Mouse (Mus musculus) layer of hippocampus, postnatal 25 days (tissue): Measurements from ENCODE around the gene Tsga13. TPM values are rescaled to one million over a fixed set of nuclear protein-coding genes. Genes with fewer than 3 reads are reported as not detected.

ENCODE experiments used
- DNase-seq, 2 experiments: peaks; one replicate each; pipeline ENCODE4 v3.0.0; 2022; ENCODE audit warnings: mixed read lengths in 2 of 2, low spot score in 1 of 2; ENCODE audit errors: extremely low spot score in 1 of 2
- total RNA-seq, 2 experiments: library from RNA; stranded (reverse); gene quantifications; 2 replicates each; pipeline ENCODE4 v1.2.3; 2021

Gene Tsga13
- total RNA-seq: not detected

GRCm38 (mm10) chr6:30915473-30915872 is at the start of gene Tsga13:
Tsga13 (minus strand) TSS chr6:30915573.
- no peak for DNase-seq

- DNase-seq: no peak
Measured at GRCm38 (mm10) chr6:30958736-30959540, 43.6 kb upstream of the Tsga13 start, which contains the start of gene Klf14. Klf14 (minus strand) TSS chr6:30959078.

GRCm38 (mm10) chr6:30957784-30958735 is 42.7 kb upstream of the Tsga13 start:
- peak in 1 of 2 experiments; percentile 71 for DNase-seq

DNA sequence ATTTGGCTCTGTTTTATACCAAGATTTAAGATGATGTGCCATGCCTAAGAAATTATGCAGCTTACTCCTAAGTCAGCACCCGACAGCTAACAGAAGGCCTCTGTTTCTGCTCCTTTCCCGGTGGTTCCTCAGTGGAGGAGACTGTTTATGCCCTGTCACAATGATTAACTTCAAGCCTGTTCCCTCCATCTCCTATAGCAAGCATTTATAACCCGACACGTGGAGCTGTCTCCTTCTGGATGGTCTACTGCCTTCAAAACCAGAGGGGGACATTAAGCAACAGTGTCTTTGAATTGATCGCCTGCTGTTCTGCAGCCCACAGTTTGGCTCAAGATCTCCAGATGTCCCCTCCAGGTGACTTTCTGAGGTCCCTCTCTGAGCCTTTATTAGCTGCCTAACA is 23.9 kb upstream of the Tsga13 start:
- no peak for DNase-seq

DNA sequence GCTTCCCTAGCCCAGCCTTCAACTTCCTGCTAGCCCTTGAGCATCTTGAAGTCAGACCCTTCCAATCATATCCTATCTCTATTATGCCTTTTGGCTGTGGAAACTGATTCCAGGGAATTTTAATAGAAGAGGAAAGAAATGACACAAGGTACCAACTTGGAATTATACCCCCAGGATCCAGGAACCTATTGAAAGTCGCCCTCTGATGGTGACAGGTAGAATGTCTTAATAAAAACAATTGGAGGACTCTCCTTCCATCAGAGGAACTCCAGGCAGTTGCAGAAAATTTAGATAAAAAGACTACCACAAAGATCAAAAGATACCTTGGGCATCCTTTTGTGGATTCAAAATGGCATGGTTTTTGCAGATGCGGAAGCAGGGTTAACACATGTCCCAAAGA is 7.4 kb upstream of the Tsga13 start:
- DNase-seq: no peak

DNA sequence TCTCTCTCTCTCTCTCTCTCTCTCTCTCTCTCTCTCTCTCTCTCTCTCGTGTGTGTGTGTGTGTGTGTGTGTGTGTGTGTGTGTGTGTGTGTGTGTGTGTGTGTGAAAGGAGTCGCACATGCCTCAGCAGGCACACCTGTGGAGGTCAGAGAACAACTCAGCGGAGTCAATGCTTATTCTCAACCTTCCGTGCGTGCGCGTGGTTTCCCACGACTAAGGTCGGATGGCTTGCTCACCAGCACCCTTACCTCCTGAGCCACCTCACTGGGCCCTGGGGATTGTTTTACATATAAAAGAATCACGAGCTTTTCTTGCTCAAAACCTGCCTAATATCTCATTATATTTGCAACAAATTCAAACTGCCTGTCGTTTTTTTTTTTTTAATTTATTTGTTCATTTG is 6.5 kb upstream of the Tsga13 start:
- no peak for DNase-seq

DNA sequence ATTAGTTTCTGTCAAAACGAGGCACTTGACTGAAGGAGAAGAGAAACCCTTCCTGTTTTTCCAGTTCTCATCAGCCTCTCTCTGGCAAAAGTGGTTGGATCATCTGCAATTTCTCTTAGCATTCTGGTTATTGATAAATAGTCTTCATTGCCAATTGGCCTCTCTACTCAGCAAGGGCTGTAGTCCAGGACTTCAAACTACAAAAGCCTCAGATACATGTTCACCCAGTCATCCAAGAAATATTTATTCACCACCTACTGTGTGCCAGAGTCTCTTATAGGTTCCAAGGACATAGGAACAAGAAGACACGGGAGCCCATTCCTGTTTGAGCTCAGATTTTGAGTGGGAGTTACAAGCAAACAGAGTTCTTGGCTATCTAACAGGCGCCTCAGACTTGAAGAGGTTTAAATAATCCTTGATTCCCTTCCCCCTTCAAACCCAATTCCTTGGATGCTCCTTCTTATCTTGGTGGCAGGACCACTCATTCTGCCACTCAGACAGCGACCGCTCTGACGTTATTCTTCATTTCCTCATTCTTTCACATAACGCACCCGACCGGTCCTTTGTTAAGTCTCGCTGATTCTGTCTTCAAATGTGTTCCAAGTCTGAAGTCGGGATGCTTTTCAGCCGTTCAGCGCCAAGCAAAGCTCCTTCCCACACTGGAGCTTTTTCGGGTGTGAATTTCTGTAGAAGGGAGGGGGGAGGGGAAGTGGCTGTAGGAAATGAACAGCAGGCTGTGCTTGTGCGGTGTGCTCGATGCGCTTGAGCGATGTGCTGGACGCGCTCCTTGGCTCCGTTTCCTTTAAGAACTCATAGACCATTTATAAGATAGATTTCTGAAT is 5.7 kb upstream of the Tsga13 start:
- DNase-seq: peak; percentile 11 to 25

DNA sequence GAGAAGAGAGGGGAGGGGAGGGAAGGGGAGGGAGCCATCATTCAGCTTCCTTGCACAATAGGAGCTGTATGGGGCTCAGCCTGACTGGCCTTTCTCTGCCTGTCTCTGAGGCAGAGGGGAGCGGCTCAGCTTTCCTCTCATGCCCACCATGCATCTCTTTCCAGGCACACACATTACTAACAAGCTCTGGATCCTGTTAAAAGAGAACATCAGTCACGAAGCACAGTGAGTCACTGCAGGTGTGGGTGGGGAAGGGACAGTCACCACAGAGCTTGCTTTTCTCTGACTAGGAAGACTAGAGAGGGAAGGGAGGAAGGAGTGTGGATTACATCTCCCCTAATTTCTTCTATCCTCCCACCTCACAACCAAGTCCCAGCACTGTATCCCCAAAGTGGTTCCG is 7.4 kb downstream of the Tsga13 start:
- no peak for DNase-seq

- DNase-seq: no peak
Measured at GRCm38 (mm10) chr6:30904911-30905310, 10.5 kb downstream of the Tsga13 start.

DNA sequence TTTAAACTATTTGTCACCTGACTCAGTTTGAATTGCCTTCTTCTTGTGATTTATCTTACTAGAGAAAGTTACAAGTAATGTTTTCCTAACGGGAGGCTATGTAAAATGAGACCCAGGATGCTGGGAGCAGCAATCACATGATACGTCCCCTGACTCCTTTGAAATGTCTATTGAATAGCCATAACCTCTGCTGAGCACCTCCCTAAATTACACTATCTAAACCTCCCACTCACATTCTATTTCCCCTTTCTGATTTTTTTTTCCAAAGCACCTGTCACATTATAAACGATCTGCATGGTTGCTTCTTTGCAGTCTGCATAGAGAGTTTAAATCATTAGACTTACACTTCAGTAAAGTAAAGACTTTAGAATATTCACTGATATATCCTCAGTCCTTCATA is 11.3 kb downstream of the Tsga13 start:
- no peak for DNase-seq

DNA sequence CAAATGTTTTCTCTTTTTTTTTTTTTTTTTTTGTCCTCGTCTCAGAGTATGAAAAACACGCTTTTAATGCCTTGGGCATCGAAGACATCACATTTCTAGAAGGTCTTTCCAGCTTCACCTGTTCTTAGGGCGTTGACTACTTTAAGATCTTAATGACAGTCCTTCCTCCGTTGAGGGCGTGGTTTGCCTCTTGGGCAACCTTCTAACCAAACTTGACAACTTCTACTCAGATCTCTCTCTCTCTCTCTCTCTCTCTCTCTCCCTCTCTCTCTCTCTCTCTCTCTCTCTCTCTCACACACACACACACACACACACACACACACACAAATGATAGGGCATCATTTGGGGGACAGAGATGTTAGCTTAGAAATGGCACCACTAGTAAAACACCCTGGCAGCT is 17.9 kb downstream of the Tsga13 start:
- no peak for DNase-seq

GRCm38 (mm10) chr6:30896986-30897327 is 18.4 kb downstream of the Tsga13 start:
- DNase-seq: no peak

GRCm38 (mm10) chr6:30896195-30896985 is 19.0 kb downstream of the Tsga13 start, which contains the start of gene Copg2:
Copg2 (minus strand) TSS chr6:30896794.
- DNase-seq: peak; percentile 89 to 93

DNA sequence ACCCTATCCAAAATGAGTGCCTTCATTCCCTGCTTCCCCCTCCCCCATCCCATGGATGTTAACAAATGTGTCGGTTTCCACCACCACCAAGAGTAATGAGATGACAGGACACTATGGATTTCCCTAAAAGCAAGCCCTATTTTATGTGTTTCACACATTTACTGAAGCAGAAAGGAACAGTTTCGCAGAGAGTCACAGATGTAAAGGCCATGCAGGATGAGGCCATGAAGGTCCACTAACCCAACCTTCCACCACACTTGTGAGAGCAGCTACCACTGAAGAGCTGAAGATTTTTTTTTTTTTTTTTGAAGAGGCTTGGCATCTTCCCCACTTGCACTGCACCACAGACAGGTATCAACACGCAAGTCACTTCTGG is 19.6 kb downstream of the Tsga13 start:
- no peak for DNase-seq

GRCm38 (mm10) chr6:30893081-30893480 is 22.3 kb downstream of the Tsga13 start:
- DNase-seq: no peak

GRCm38 (mm10) chr6:30891761-30892160 is 23.6 kb downstream of the Tsga13 start:
- DNase-seq: no peak

DNA sequence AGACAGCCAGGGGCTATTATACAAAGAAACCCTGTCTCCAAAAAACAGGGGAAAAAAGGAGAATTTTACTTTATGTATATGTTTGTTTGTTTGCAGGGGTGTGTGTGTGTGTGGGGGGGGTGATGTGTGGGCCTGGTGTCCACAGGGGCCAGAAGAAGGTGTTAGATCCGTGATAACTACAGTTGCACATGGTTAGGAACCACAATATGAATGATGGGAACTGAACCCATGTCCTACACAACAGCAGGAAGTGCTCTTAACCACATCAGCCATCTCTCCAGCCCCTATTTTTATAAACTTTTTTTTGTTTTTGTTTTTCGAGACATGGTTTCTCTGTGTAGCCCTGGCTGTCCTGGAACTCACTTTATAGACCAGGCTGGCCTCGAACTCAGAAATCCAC is 30.5 kb downstream of the Tsga13 start:
- no peak for DNase-seq

- DNase-seq: no peak
Measured at GRCm38 (mm10) chr6:30883491-30883890, 31.9 kb downstream of the Tsga13 start.

DNA sequence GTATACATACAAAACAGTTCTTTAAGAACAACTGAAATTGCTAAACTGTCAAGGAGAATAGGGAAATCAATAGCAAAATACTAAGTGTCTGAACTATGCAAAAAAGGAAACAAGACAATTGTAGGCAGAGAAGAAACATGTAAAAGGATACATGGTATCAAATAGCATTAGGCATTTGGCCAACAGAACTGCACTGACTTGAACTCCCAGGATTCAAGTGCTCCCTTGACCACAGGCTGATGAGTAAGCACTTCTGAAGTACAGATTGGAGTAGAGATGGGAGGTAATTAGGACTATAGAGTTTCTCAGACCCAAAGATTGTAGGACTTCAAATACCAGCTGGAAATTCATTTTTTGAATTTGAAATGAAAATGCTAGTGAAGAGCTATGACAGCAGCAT is 38.7 kb downstream of the Tsga13 start:
- DNase-seq: no peak

- no peak for DNase-seq
Measured at GRCm38 (mm10) chr6:30866501-30866900, 48.9 kb downstream of the Tsga13 start.
